Mouse (Mus musculus): Measurements from ENCODE around the gene Insl5. TPM values are rescaled to one million over a fixed set of nuclear protein-coding genes. Genes with fewer than 3 reads are reported as not detected.

The Insl5 gene
- polyA plus RNA-seq (2014; fragmentation: Nextera tagmentation; extraction: Ambion mirVana): not detected in 2 replicates

DNA sequence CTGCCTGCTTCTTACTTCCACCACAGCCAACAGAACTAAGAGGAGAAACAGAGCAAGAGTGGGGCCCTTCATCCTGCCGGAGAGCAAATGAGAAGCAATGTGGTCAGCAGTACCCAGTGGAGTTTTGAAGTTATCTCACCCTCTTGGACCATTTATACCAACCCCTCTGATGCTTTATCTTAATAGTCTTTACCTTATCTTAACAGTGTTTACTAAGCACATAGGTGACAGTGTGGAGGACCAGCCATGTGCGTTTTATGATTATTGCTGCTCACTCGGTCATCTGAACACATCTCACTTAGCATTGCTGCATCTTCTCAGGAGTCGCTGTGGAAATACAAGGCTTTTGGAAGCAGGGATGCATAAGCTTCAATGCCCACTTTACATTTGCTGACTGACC lies at the start of gene Insl5:
Gene Insl5, minus strand, starts transcription at position 222 of the 400 bp plus-strand sequence.
- H3K9ac ChIP-seq (replicated peaks; ENCODE audit: low read depth, low read length): no peak within 1 kb of the TSS
- WGBS: 73% methylated on average over 4 of the region's 4 CpGs
- no peak for ATAC-seq (ENCODE audit: insufficient number of reproducible peaks, insufficient read depth, low FRiP score, low read depth)
- H3K4me2 ChIP-seq (replicated peaks; ENCODE audit: low read depth, low read length): no peak within 1 kb of the TSS
- no peaks in the 10 kb centered on the region for H3K36me3 ChIP-seq (ENCODE audit: control insufficient read depth, insufficient read depth, low read length)
- H3K9me3 ChIP-seq (ENCODE audit: control insufficient read depth, low read depth, low read length): no peaks in the 10 kb centered on the region
- H3K27me3 ChIP-seq (ENCODE audit: control insufficient read depth, insufficient read depth, low read length): no peaks in the 10 kb centered on the region
- no peak within 1 kb of the TSS for H3K27ac ChIP-seq (ENCODE audit: low read length)
- H3K4me3 ChIP-seq (ENCODE audit: low read depth, low read length): no peak within 1 kb of the TSS
- no peaks in the 10 kb centered on the region for H3K4me1 ChIP-seq (ENCODE audit: control insufficient read depth, insufficient read depth, low read length)

GRCm38 (mm10) chr4:103070631-103071030 lies 44.0 kb upstream of the Insl5 start:
- H3K4me3 ChIP-seq (ENCODE audit: low read depth, low read length): no peak overlapping the region
- no peak for ATAC-seq (ENCODE audit: insufficient number of reproducible peaks, insufficient read depth, low FRiP score, low read depth)
- H3K4me1 ChIP-seq (ENCODE audit: control insufficient read depth, insufficient read depth, low read length): no peaks in the 10 kb centered on the region; the same call in 1 of the 2 replicates
- H3K27me3 ChIP-seq (ENCODE audit: control insufficient read depth, insufficient read depth, low read length): no peaks in the 10 kb centered on the region
- no peaks in the 10 kb centered on the region for H3K9me3 ChIP-seq (ENCODE audit: control insufficient read depth, low read depth, low read length)
- 87% methylated on average over 3 of the region's 3 CpGs for WGBS
- no peak overlapping the region for H3K4me2 ChIP-seq (replicated peaks; ENCODE audit: low read depth, low read length)
- no peaks in the 10 kb centered on the region for H3K36me3 ChIP-seq (ENCODE audit: control insufficient read depth, insufficient read depth, low read length)
- no peak overlapping the region for H3K27ac ChIP-seq (ENCODE audit: low read length)
- H3K9ac ChIP-seq (replicated peaks; ENCODE audit: low read depth, low read length): no peak overlapping the region

- Histone ChIP-seq H3K4me1 (ENCODE audit: control insufficient read depth, insufficient read depth, low read length) (no peaks in the 10 kb centered on the region; the same call in 1 of the 2 replicates), H3K27me3 (ENCODE audit: control insufficient read depth, insufficient read depth, low read length) (no peaks in the 10 kb centered on the region), H3K9ac (replicated peaks; ENCODE audit: low read depth, low read length) (no peak overlapping the region), H3K36me3 (ENCODE audit: control insufficient read depth, insufficient read depth, low read length) (no peaks in the 10 kb centered on the region), H3K4me3 (ENCODE audit: low read depth, low read length) (no peak overlapping the region), H3K27ac (ENCODE audit: low read length) (no peak overlapping the region), H3K4me2 (replicated peaks; ENCODE audit: low read depth, low read length) (no peak overlapping the region), H3K9me3 (ENCODE audit: control insufficient read depth, low read depth, low read length) (no peaks in the 10 kb centered on the region)
- no peak for ATAC-seq (ENCODE audit: insufficient number of reproducible peaks, insufficient read depth, low FRiP score, low read depth)
- WGBS: 55% methylated on average over 6 of the region's 6 CpGs
Observed at GRCm38 (mm10) chr4:103067906-103068655, 41.4 kb upstream of the Insl5 start.

GRCm38 (mm10) chr4:103064976-103065375 lies 38.3 kb upstream of the Insl5 start:
- no peak overlapping the region for H3K27ac ChIP-seq (ENCODE audit: low read length)
- H3K9ac ChIP-seq (replicated peaks; ENCODE audit: low read depth, low read length): no peak overlapping the region
- no peak for ATAC-seq (ENCODE audit: insufficient number of reproducible peaks, insufficient read depth, low FRiP score, low read depth)
- no peaks in the 10 kb centered on the region for H3K27me3 ChIP-seq (ENCODE audit: control insufficient read depth, insufficient read depth, low read length)
- H3K9me3 ChIP-seq (ENCODE audit: control insufficient read depth, low read depth, low read length): no peaks in the 10 kb centered on the region
- H3K36me3 ChIP-seq (ENCODE audit: control insufficient read depth, insufficient read depth, low read length): no peaks in the 10 kb centered on the region
- H3K4me2 ChIP-seq (replicated peaks; ENCODE audit: low read depth, low read length): no peak overlapping the region
- H3K4me3 ChIP-seq (ENCODE audit: low read depth, low read length): no peak overlapping the region
- no peaks in the 10 kb centered on the region; the same call in 1 of the 2 replicates for H3K4me1 ChIP-seq (ENCODE audit: control insufficient read depth, insufficient read depth, low read length)
- 66% methylated on average over 5 of the region's 5 CpGs for WGBS

DNA sequence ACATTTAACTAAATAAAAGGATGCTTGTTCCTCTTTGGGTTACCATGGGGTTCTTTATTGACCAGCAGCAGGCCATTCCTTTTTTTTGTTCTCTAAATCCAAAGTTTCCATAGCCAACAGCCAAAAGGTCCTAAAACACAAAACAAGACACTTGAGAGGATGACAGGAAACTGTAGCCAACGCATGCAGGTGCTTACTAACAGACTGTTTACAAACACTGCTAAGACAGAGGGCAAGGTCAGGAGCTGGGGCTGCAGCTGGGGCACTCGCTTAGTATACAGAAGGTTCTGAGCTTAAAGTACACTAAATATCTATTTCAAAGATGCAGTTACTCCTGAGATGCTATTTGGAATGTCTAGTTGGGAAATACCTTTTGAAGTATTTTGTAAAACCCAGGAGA lies 37.8 kb upstream of the Insl5 start:
- Histone ChIP-seq H3K9ac (replicated peaks; ENCODE audit: low read depth, low read length) (no peak overlapping the region), H3K4me1 (ENCODE audit: control insufficient read depth, insufficient read depth, low read length) (no peaks in the 10 kb centered on the region; the same call in 1 of the 2 replicates), H3K4me2 (replicated peaks; ENCODE audit: low read depth, low read length) (no peak overlapping the region), H3K27me3 (ENCODE audit: control insufficient read depth, insufficient read depth, low read length) (no peaks in the 10 kb centered on the region), H3K27ac (ENCODE audit: low read length) (no peak overlapping the region), H3K9me3 (ENCODE audit: control insufficient read depth, low read depth, low read length) (no peaks in the 10 kb centered on the region), H3K36me3 (ENCODE audit: control insufficient read depth, insufficient read depth, low read length) (no peaks in the 10 kb centered on the region), H3K4me3 (ENCODE audit: low read depth, low read length) (no peak overlapping the region)
- 50% methylated on average over 2 of the region's 2 CpGs for WGBS
- ATAC-seq (ENCODE audit: insufficient number of reproducible peaks, insufficient read depth, low FRiP score, low read depth): no peak

GRCm38 (mm10) chr4:103056909-103057308 lies 30.3 kb upstream of the Insl5 start:
- Histone ChIP-seq H3K4me2 (replicated peaks; ENCODE audit: low read depth, low read length) (no peak overlapping the region), H3K36me3 (ENCODE audit: control insufficient read depth, insufficient read depth, low read length) (no peaks in the 10 kb centered on the region), H3K27me3 (ENCODE audit: control insufficient read depth, insufficient read depth, low read length) (no peaks in the 10 kb centered on the region), H3K27ac (ENCODE audit: low read length) (no peak overlapping the region), H3K9ac (replicated peaks; ENCODE audit: low read depth, low read length) (no peak overlapping the region), H3K4me1 (ENCODE audit: control insufficient read depth, insufficient read depth, low read length) (no peaks in the 10 kb centered on the region), H3K4me3 (ENCODE audit: low read depth, low read length) (no peak overlapping the region), H3K9me3 (ENCODE audit: control insufficient read depth, low read depth, low read length) (no peaks in the 10 kb centered on the region)
- WGBS: 87% methylated on average over 5 of the region's 5 CpGs
- ATAC-seq (ENCODE audit: insufficient number of reproducible peaks, insufficient read depth, low FRiP score, low read depth): no peak

DNA sequence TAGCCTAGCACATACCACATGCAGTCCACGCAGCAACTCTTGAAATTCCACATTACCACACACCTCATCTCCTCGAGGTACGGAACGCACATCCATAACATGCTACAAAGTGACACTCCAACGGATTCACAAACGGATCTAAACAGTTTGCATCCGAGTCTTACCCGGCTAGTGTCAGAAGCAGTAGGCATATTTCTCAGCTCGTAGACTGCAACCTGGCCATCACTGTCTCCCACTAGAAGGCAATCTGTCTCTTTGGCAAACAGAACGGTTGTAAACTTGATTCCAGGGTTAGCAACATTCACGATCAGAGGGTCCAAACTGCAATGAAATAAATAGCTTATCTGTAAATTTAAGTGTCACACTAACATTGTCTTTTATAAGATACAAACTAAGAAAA lies 21.4 kb upstream of the Insl5 start:
- H3K4me2 ChIP-seq (replicated peaks; ENCODE audit: low read depth, low read length): no peak overlapping the region
- ATAC-seq (ENCODE audit: insufficient number of reproducible peaks, insufficient read depth, low FRiP score, low read depth): no peak
- no peaks in the 10 kb centered on the region for H3K9me3 ChIP-seq (ENCODE audit: control insufficient read depth, low read depth, low read length)
- H3K27me3 ChIP-seq (ENCODE audit: control insufficient read depth, insufficient read depth, low read length): no peaks in the 10 kb centered on the region
- no peak overlapping the region for H3K9ac ChIP-seq (replicated peaks; ENCODE audit: low read depth, low read length)
- 83% methylated on average over 11 of the region's 11 CpGs for WGBS
- H3K4me1 ChIP-seq (ENCODE audit: control insufficient read depth, insufficient read depth, low read length): no peaks in the 10 kb centered on the region
- H3K27ac ChIP-seq (ENCODE audit: low read length): no peak overlapping the region
- H3K4me3 ChIP-seq (ENCODE audit: low read depth, low read length): no peak overlapping the region
- no peaks in the 10 kb centered on the region for H3K36me3 ChIP-seq (ENCODE audit: control insufficient read depth, insufficient read depth, low read length)

- 92% methylated on average over 11 of the region's 11 CpGs for WGBS
- no peak overlapping the region for H3K9ac ChIP-seq (replicated peaks; ENCODE audit: low read depth, low read length)
Observed at GRCm38 (mm10) chr4:103042997-103043396, 16.4 kb upstream of the Insl5 start.

GRCm38 (mm10) chr4:103039838-103040191 lies 13.2 kb upstream of the Insl5 start:
- H3K27ac ChIP-seq (ENCODE audit: low read length): no peak overlapping the region
- H3K4me1 ChIP-seq (ENCODE audit: control insufficient read depth, insufficient read depth, low read length): no peaks in the 10 kb centered on the region
- H3K9me3 ChIP-seq (ENCODE audit: control insufficient read depth, low read depth, low read length): no peaks in the 10 kb centered on the region
- H3K4me3 ChIP-seq (ENCODE audit: low read depth, low read length): no peak overlapping the region
- ATAC-seq (ENCODE audit: insufficient number of reproducible peaks, insufficient read depth, low FRiP score, low read depth): no peak
- no peak overlapping the region for H3K9ac ChIP-seq (replicated peaks; ENCODE audit: low read depth, low read length)
- no peaks in the 10 kb centered on the region for H3K27me3 ChIP-seq (ENCODE audit: control insufficient read depth, insufficient read depth, low read length)
- H3K36me3 ChIP-seq (ENCODE audit: control insufficient read depth, insufficient read depth, low read length): no peaks in the 10 kb centered on the region
- WGBS: 66% methylated on average over 5 of the region's 5 CpGs
- no peak overlapping the region for H3K4me2 ChIP-seq (replicated peaks; ENCODE audit: low read depth, low read length)

More at GRCm38 (mm10) chr4:103042997-103043396, 16.4 kb upstream of the Insl5 start:
- no peak for ATAC-seq (ENCODE audit: insufficient number of reproducible peaks, insufficient read depth, low FRiP score, low read depth)
- H3K4me3 ChIP-seq (ENCODE audit: low read depth, low read length): no peak overlapping the region
- no peaks in the 10 kb centered on the region for H3K27me3 ChIP-seq (ENCODE audit: control insufficient read depth, insufficient read depth, low read length)
- no peaks in the 10 kb centered on the region for H3K36me3 ChIP-seq (ENCODE audit: control insufficient read depth, insufficient read depth, low read length)
- H3K27ac ChIP-seq (ENCODE audit: low read length): no peak overlapping the region
- H3K4me1 ChIP-seq (ENCODE audit: control insufficient read depth, insufficient read depth, low read length): no peaks in the 10 kb centered on the region
- H3K9me3 ChIP-seq (ENCODE audit: control insufficient read depth, low read depth, low read length): no peaks in the 10 kb centered on the region
- H3K4me2 ChIP-seq (replicated peaks; ENCODE audit: low read depth, low read length): no peak overlapping the region
